Mouse (Mus musculus): ENCODE measurements around the gene Pomc. TPM values are rescaled to one million over a fixed set of nuclear protein-coding genes. Genes with fewer than 3 reads are reported as not detected.

Gene Pomc
- polyA plus RNA-seq, 1 experiment from 2014 or later = 4.3 TPM

GRCm38 (mm10) chr12:3983736-3984135 is 29.0 kb downstream of the Pomc start:
- Histone ChIP-seq H3K4me2 (ENCODE audit: low read length) (no peak overlapping the region), H3K9me3 (ENCODE audit: control insufficient read depth, low read length) (no peaks in the 10 kb centered on the region), H3K27me3 (replicated peaks; ENCODE audit: control insufficient read depth, insufficient read depth, low read length) (no peaks in the 10 kb centered on the region), H3K4me1 (replicated peaks; ENCODE audit: control insufficient read depth, insufficient read depth, low read length) (peaks cover 16% of the 10 kb centered on the region), H3K9ac (replicated peaks; ENCODE audit: low read depth, low read length) (no peak overlapping the region), H3K36me3 (ENCODE audit: control insufficient read depth, insufficient read depth) (peaks cover 2% of the 10 kb centered on the region; the same call in 1 of the 2 replicates), H3K4me3 (replicated peaks; ENCODE audit: low read length) (no peak overlapping the region), H3K27ac (ENCODE audit: low read length) (no peak overlapping the region)
- WGBS = 0% methylated on average over 1 of the region's 1 CpGs
- no peak for ATAC-seq

- 88% methylated on average over 9 of the region's 9 CpGs for WGBS
Measured at GRCm38 (mm10) chr12:3984446-3984845, 29.7 kb downstream of the Pomc start.

GRCm38 (mm10) chr12:3989943-3990342 is 35.2 kb downstream of the Pomc start:
- no peak overlapping the region for H3K27ac ChIP-seq (ENCODE audit: low read length)
- H3K9ac ChIP-seq (replicated peaks; ENCODE audit: low read depth, low read length) = no peak overlapping the region
- H3K36me3 ChIP-seq (ENCODE audit: control insufficient read depth, insufficient read depth) = no peaks in the 10 kb centered on the region; the same call in 1 of the 2 replicates
- H3K4me2 ChIP-seq (ENCODE audit: low read length) = no peak overlapping the region
- ATAC-seq = no peak
- H3K4me3 ChIP-seq (replicated peaks; ENCODE audit: low read length) = no peak overlapping the region
- H3K27me3 ChIP-seq (replicated peaks; ENCODE audit: control insufficient read depth, insufficient read depth, low read length) = no peaks in the 10 kb centered on the region
- H3K4me1 ChIP-seq (replicated peaks; ENCODE audit: control insufficient read depth, insufficient read depth, low read length) = no peaks in the 10 kb centered on the region
- no peaks in the 10 kb centered on the region for H3K9me3 ChIP-seq (ENCODE audit: control insufficient read depth, low read length)
- WGBS = 73% methylated on average over 2 of the region's 2 CpGs

More at GRCm38 (mm10) chr12:3984446-3984845, 29.7 kb downstream of the Pomc start:
- Histone ChIP-seq H3K36me3 (ENCODE audit: control insufficient read depth, insufficient read depth) (peaks cover 2% of the 10 kb centered on the region), H3K4me1 (replicated peaks; ENCODE audit: control insufficient read depth, insufficient read depth, low read length) (peaks cover 16% of the 10 kb centered on the region), H3K4me3 (replicated peaks; ENCODE audit: low read length) (no peak overlapping the region), H3K27me3 (replicated peaks; ENCODE audit: control insufficient read depth, insufficient read depth, low read length) (no peaks in the 10 kb centered on the region), H3K27ac (ENCODE audit: low read length) (no peak overlapping the region), H3K9ac (replicated peaks; ENCODE audit: low read depth, low read length) (no peak overlapping the region), H3K9me3 (ENCODE audit: control insufficient read depth, low read length) (no peaks in the 10 kb centered on the region), H3K4me2 (ENCODE audit: low read length) (no peak overlapping the region)
- no peak for ATAC-seq

- Histone ChIP-seq H3K36me3 (ENCODE audit: control insufficient read depth, insufficient read depth) (no peaks in the 10 kb centered on the region; the same call in 1 of the 2 replicates), H3K27ac (ENCODE audit: low read length) (no peak overlapping the region), H3K4me1 (replicated peaks; ENCODE audit: control insufficient read depth, insufficient read depth, low read length) (no peaks in the 10 kb centered on the region), H3K9me3 (ENCODE audit: control insufficient read depth, low read length) (no peaks in the 10 kb centered on the region), H3K9ac (replicated peaks; ENCODE audit: low read depth, low read length) (no peak overlapping the region), H3K4me2 (ENCODE audit: low read length) (no peak overlapping the region), H3K4me3 (replicated peaks; ENCODE audit: low read length) (no peak overlapping the region), H3K27me3 (replicated peaks; ENCODE audit: control insufficient read depth, insufficient read depth, low read length) (no peaks in the 10 kb centered on the region)
- whole genome bisulfite sequencing = 82% methylated on average over 3 of the region's 3 CpGs
- ATAC-seq = no peak
Measured at GRCm38 (mm10) chr12:3991047-3991446, 36.3 kb downstream of the Pomc start.

- H3K27me3 ChIP-seq (replicated peaks; ENCODE audit: control insufficient read depth, insufficient read depth, low read length) = no peaks in the 10 kb centered on the region
- ATAC-seq = no peak
- H3K27ac ChIP-seq (ENCODE audit: low read length) = no peak overlapping the region
- H3K9ac ChIP-seq (replicated peaks; ENCODE audit: low read depth, low read length) = no peak overlapping the region
- no peak overlapping the region for H3K4me3 ChIP-seq (replicated peaks; ENCODE audit: low read length)
- H3K36me3 ChIP-seq (ENCODE audit: control insufficient read depth, insufficient read depth) = no peaks in the 10 kb centered on the region
- no peaks in the 10 kb centered on the region for H3K9me3 ChIP-seq (ENCODE audit: control insufficient read depth, low read length)
- WGBS = 62% methylated on average over 9 of the region's 9 CpGs
- H3K4me2 ChIP-seq (ENCODE audit: low read length) = no peak overlapping the region
- H3K4me1 ChIP-seq (replicated peaks; ENCODE audit: control insufficient read depth, insufficient read depth, low read length) = no peaks in the 10 kb centered on the region
Measured at GRCm38 (mm10) chr12:3996749-3997148, 42.0 kb downstream of the Pomc start.

- H3K27ac ChIP-seq (ENCODE audit: low read length) = no peak overlapping the region
- no peaks in the 10 kb centered on the region for H3K4me1 ChIP-seq (replicated peaks; ENCODE audit: control insufficient read depth, insufficient read depth, low read length)
- H3K4me2 ChIP-seq (ENCODE audit: low read length) = no peak overlapping the region
- no peak overlapping the region for H3K4me3 ChIP-seq (replicated peaks; ENCODE audit: low read length)
- no peaks in the 10 kb centered on the region for H3K9me3 ChIP-seq (ENCODE audit: control insufficient read depth, low read length)
- no peak for ATAC-seq
- H3K27me3 ChIP-seq (replicated peaks; ENCODE audit: control insufficient read depth, insufficient read depth, low read length) = no peaks in the 10 kb centered on the region
- no peak overlapping the region for H3K9ac ChIP-seq (replicated peaks; ENCODE audit: low read depth, low read length)
- H3K36me3 ChIP-seq (ENCODE audit: control insufficient read depth, insufficient read depth) = no peaks in the 10 kb centered on the region
- 81% methylated on average over 5 of the region's 5 CpGs for WGBS
Measured at GRCm38 (mm10) chr12:4000406-4000805, 45.7 kb downstream of the Pomc start.

- Histone ChIP-seq H3K36me3 (ENCODE audit: control insufficient read depth, insufficient read depth) (no peaks in the 10 kb centered on the region), H3K27ac (ENCODE audit: low read length) (no peak overlapping the region), H3K4me1 (replicated peaks; ENCODE audit: control insufficient read depth, insufficient read depth, low read length) (peaks cover 19% of the 10 kb centered on the region), H3K27me3 (replicated peaks; ENCODE audit: control insufficient read depth, insufficient read depth, low read length) (no peaks in the 10 kb centered on the region), H3K9ac (replicated peaks; ENCODE audit: low read depth, low read length) (no peak overlapping the region), H3K4me3 (replicated peaks; ENCODE audit: low read length) (no peak overlapping the region), H3K4me2 (ENCODE audit: low read length) (no peak overlapping the region), H3K9me3 (ENCODE audit: control insufficient read depth, low read length) (no peaks in the 10 kb centered on the region)
- WGBS = 12% methylated on average over 6 of the region's 6 CpGs
- no peak for ATAC-seq
Measured at GRCm38 (mm10) chr12:4004648-4005047, 49.9 kb downstream of the Pomc start.

- ATAC-seq = no peak
- H3K27me3 ChIP-seq (replicated peaks; ENCODE audit: control insufficient read depth, insufficient read depth, low read length) = no peaks in the 10 kb centered on the region
- H3K9ac ChIP-seq (replicated peaks; ENCODE audit: low read depth, low read length) = no peak overlapping the region
- H3K4me1 ChIP-seq (replicated peaks; ENCODE audit: control insufficient read depth, insufficient read depth, low read length) = peaks cover 19% of the 10 kb centered on the region
- WGBS = 82% methylated on average over 7 of the region's 7 CpGs
- no peaks in the 10 kb centered on the region for H3K36me3 ChIP-seq (ENCODE audit: control insufficient read depth, insufficient read depth)
- H3K4me3 ChIP-seq (replicated peaks; ENCODE audit: low read length) = no peak overlapping the region
- H3K9me3 ChIP-seq (ENCODE audit: control insufficient read depth, low read length) = no peaks in the 10 kb centered on the region
- no peak overlapping the region for H3K27ac ChIP-seq (ENCODE audit: low read length)
- no peak overlapping the region for H3K4me2 ChIP-seq (ENCODE audit: low read length)
Measured at GRCm38 (mm10) chr12:4006079-4006478, 51.3 kb downstream of the Pomc start.

GRCm38 (mm10) chr12:4007181-4007580 is 52.4 kb downstream of the Pomc start:
- no peaks in the 10 kb centered on the region for H3K36me3 ChIP-seq (ENCODE audit: control insufficient read depth, insufficient read depth)
- H3K4me1 ChIP-seq (replicated peaks; ENCODE audit: control insufficient read depth, insufficient read depth, low read length) = peaks cover 19% of the 10 kb centered on the region
- no peak overlapping the region for H3K9ac ChIP-seq (replicated peaks; ENCODE audit: low read depth, low read length)
- peak; percentile 28; the same call in 1 of the 2 replicates for ATAC-seq
- WGBS = 50% methylated on average over 4 of the region's 4 CpGs
- no peak overlapping the region for H3K4me2 ChIP-seq (ENCODE audit: low read length)
- no peaks in the 10 kb centered on the region for H3K27me3 ChIP-seq (replicated peaks; ENCODE audit: control insufficient read depth, insufficient read depth, low read length)
- no peak overlapping the region for H3K4me3 ChIP-seq (replicated peaks; ENCODE audit: low read length)
- H3K9me3 ChIP-seq (ENCODE audit: control insufficient read depth, low read length) = no peaks in the 10 kb centered on the region
- peak overlapping the region; percentile 47; the same call in 1 of the 2 replicates for H3K27ac ChIP-seq (ENCODE audit: low read length)

GRCm38 (mm10) chr12:4007766-4008165 is 53.0 kb downstream of the Pomc start:
- 0 out of 2 replicates have a peak, but pooled peaks have one; percentile 20 for ATAC-seq

More at GRCm38 (mm10) chr12:4007766-4008165, 53.0 kb downstream of the Pomc start:
- Histone ChIP-seq H3K4me1 (replicated peaks; ENCODE audit: control insufficient read depth, insufficient read depth, low read length) (peaks cover 19% of the 10 kb centered on the region), H3K4me3 (replicated peaks; ENCODE audit: low read length) (no peak overlapping the region), H3K27ac (ENCODE audit: low read length) (no peak overlapping the region), H3K27me3 (replicated peaks; ENCODE audit: control insufficient read depth, insufficient read depth, low read length) (no peaks in the 10 kb centered on the region), H3K36me3 (ENCODE audit: control insufficient read depth, insufficient read depth) (no peaks in the 10 kb centered on the region), H3K9me3 (ENCODE audit: control insufficient read depth, low read length) (no peaks in the 10 kb centered on the region), H3K9ac (replicated peaks; ENCODE audit: low read depth, low read length) (no peak overlapping the region), H3K4me2 (ENCODE audit: low read length) (no peak overlapping the region)
- WGBS = 38% methylated on average over 4 of the region's 4 CpGs

All from forebrain, embryonic 16.5 days (tissue).